Mouse (Mus musculus) left cerebral cortex, postnatal 36 days (tissue): ENCODE measurements at regions not wholly inside any gene's neighbourhood (a gene's known extent, or its start where the extent isn't known, plus 50 kb on each side); places are given as distances from the start of the nearest gene placed in this dataset.
"Not testable (repeated sequence)": the region's sequence is repeated elsewhere in the genome, so short reads cannot be mapped to it uniquely, and the experiment has no call there.

Experiments
- DNase-seq, 2 experiments: peaks; one replicate each; pipeline ENCODE4 v3.0.0; 2021 to 2022; ENCODE audit warnings: low spot score in 2 of 2, mixed read lengths in 1 of 2
- intact Hi-C: fragments of 180-260 bp; cut with DNase I; formaldehyde crosslinking; loops from one replicate; pipeline ENCODE4 v1.15.1; 2025

GRCm38 (mm10) chr5:109842186-109842978 lies 80.8 kb upstream of the Gm15446 start:
- intact Hi-C loops: not testable (repeated sequence)

GRCm38 (mm10) chr5:109844236-109844635 lies 79.0 kb upstream of the Gm15446 start:
- DNase-seq, intact Hi-C loops: not testable (repeated sequence)

More at GRCm38 (mm10) chr5:109842186-109842978, 80.8 kb upstream of the Gm15446 start:
- not testable (repeated sequence) for DNase-seq

GRCm38 (mm10) chr5:109844753-109845186 lies 78.4 kb upstream of the Gm15446 start:
- no peak for DNase-seq
- intact Hi-C loops: no loop called here

- intact Hi-C loops, DNase-seq: not testable (repeated sequence)
These were observed 72.0 kb upstream of the Gm15446 start for GRCm38 (mm10) chr5:109851225-109851624.

- intact Hi-C loops: loop anchor here (10.0 kb wide), 1 partner anchor 306 kb away; the partner anchor contains the start of gene Crlf2
- no peak for DNase-seq
These were observed 62.8 kb upstream of the Gm15446 start for GRCm38 (mm10) chr5:109860402-109860801.

GRCm38 (mm10) chr5:109864517-109864916 lies 58.7 kb upstream of the Gm15446 start:
- intact Hi-C loops: loop anchor here (10.0 kb wide), 1 partner anchor 310 kb away; the partner anchor contains the start of gene Crlf2

GRCm38 (mm10) chr5:109865628-109866027 lies 57.6 kb upstream of the Gm15446 start:
- intact Hi-C loops: loop anchor here (5.0 to 10.0 kb wide), 2 partner anchors 57 to 311 kb away; partner anchors contain the start of genes Crlf2 and Gm15446
- DNase-seq: no peak

More at GRCm38 (mm10) chr5:109864517-109864916, 58.7 kb upstream of the Gm15446 start:
- not testable (repeated sequence) for DNase-seq

GRCm38 (mm10) chr5:109866337-109867126 lies 56.7 kb upstream of the Gm15446 start:
- intact Hi-C loops: loop anchor here (5.0 to 10.0 kb wide), 2 partner anchors 56 to 312 kb away; partner anchors contain the start of genes Crlf2 and Gm15446

GRCm38 (mm10) chr5:109867221-109867620 lies 56.0 kb upstream of the Gm15446 start:
- intact Hi-C loops: loop anchor here (5.0 to 10.0 kb wide), 2 partner anchors 55 to 312 kb away; partner anchors contain the start of genes Crlf2 and Gm15446
- not testable (repeated sequence) for DNase-seq

More at GRCm38 (mm10) chr5:109866337-109867126, 56.7 kb upstream of the Gm15446 start:
- DNase-seq: peak; percentile 79 to 81
